8 mouse cellular contexts compared by ENCODE assay signal in genomic region chr4:133423108-133423507, GRCm38 (mm10). TPM values are rescaled to one million over a fixed set of nuclear protein-coding genes. Genes with fewer than 3 reads are reported as not detected.
DNase-seq lines count a peak whose midpoint lies in the region; ATAC-seq lines count a peak whose summit lies in the region.

No protein-coding gene starts in this region.

- no peak for ATAC-seq in inflammation-experienced regulatory T-cells, adult 6 months

- H3K4me3 ChIP-seq in heart, embryonic 10.5 days = no peak overlapping the region

- H3K27ac ChIP-seq in heart, embryonic 10.5 days = no peak overlapping the region

- H3K36me3 ChIP-seq in heart, embryonic 10.5 days = peaks cover 44% of the 10 kb centered on the region

- intact Hi-C loops in left cerebral cortex, postnatal 25 days (cut with DNase I) = loop anchor here (5.0 kb wide), 1 partner anchor 89 kb away; no protein-coding TSS in a partner anchor

- peaks cover 6% of the 10 kb centered on the region for H3K4me1 ChIP-seq in heart, embryonic 10.5 days

- H3K27me3 ChIP-seq in heart, embryonic 10.5 days (ENCODE audit: insufficient read depth, poor library complexity, severe bottlenecking) = no peaks in the 10 kb centered on the region

- WGBS in heart, embryonic 10.5 days = 46% methylated on average over 6 of the region's 6 CpGs

- DNase-seq in heart, adult 11 months = peak; percentile 94
- DNase-seq in heart, embryonic 10.5 days (ENCODE audit: low spot score) = no peak
- peak; percentile 24 to 35 for DNase-seq in CD8-positive naive resting alpha-beta T cell, adult 2 months (ENCODE audit: low read depth in 2 of 2, low spot score in 2 of 2)
- peak; percentile 33 for DNase-seq in c-Kit-positive CD71-positive TER-119-positive erythroid progenitor cells, embryonic 14.5 days (ENCODE audit: low spot score)
- DNase-seq in heart, postnatal 4 days = peak; percentile 75
- peak; percentile 34 to 60 for DNase-seq in left cerebral cortex, postnatal 25 days (ENCODE audit: low spot score in 2 of 2)
- DNase-seq in naive thymus-derived CD4-positive, alpha-beta T cell, adult 2 months (ENCODE audit: low read depth) = peak; percentile 64

- H3K9me3 ChIP-seq in heart, embryonic 10.5 days = no peaks in the 10 kb centered on the region

RNA-seq across cellular contexts. Expression of gene Slc9a1, which starts 53.6 kb away (rescaled TPM):
- 7.6 and 8.2 TPM in 2 replicates for polyA plus RNA-seq in heart, embryonic 10.5 days (2016; fragmentation: Nextera tagmentation; extraction: Ambion mirVana)
- 10 to 100 TPM; 21.1 to 24.4 TPM for total RNA-seq in heart, postnatal 4 days (2021)
- total RNA-seq in left cerebral cortex, postnatal 25 days (2021) = 10 to 100 TPM; 46.0 to 51.9 TPM
- polyA plus RNA-seq in inflammation-experienced regulatory T-cells, adult 6 months (2017; shearing (Covaris generic)) = 10 to 100 TPM; 13.1 to 14.8 (median 13.3) TPM

RNA-seq across cellular contexts. Expression of gene Tent5b, which starts 56.8 kb away (rescaled TPM):
- polyA plus RNA-seq in heart, embryonic 10.5 days (2016; fragmentation: Nextera tagmentation; extraction: Ambion mirVana) = 0.90 and 1.5 TPM in 2 replicates
- total RNA-seq in heart, postnatal 4 days (2021) = 1 to 10 TPM; 1.9 to 3.1 TPM
- total RNA-seq in left cerebral cortex, postnatal 25 days (2021) = under 1 TPM in 1 of 2 experiments, not detected in 1; 0.21 TPM
- not detected for polyA plus RNA-seq in inflammation-experienced regulatory T-cells, adult 6 months (2017; shearing (Covaris generic))
